Mouse (Mus musculus) c-Kit-negative CD71-positive TER-119-positive erythroid progenitor cells, embryonic 14.5 days (primary cell): ENCODE data around the gene Cox8c.

Experiments
- DNase-seq: peaks from one replicate; pipeline ENCODE4 v3.0.0-alpha.2; 2013; ENCODE audit warnings: low read depth, low spot score

Gene Cox8c

GRCm38 (mm10) chr12:102899091-102899490 is at the start of gene Cox8c:
TSS of gene Cox8c (plus strand) at chr12:102899316.
- DNase-seq: no peak

DNA sequence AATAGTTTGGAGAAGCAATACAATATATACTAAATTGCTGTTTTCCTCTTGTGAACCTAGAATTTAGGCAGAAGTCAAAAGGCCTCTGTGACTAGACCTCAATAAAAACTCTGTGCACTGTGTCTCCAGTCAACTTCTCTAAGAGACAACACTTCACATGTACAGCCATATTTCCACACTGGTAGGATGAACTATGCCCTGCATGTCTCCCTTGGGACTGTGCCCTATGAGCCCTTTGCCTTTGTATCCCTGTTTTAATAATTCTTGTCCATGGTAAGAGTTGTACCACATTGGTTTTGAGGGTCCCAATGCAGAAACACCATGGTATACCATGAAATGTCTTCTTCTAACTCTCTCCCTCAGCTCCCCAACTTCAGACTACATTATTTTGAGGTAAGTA is 38.3 kb upstream of the Cox8c start:
- no peak for DNase-seq

DNA sequence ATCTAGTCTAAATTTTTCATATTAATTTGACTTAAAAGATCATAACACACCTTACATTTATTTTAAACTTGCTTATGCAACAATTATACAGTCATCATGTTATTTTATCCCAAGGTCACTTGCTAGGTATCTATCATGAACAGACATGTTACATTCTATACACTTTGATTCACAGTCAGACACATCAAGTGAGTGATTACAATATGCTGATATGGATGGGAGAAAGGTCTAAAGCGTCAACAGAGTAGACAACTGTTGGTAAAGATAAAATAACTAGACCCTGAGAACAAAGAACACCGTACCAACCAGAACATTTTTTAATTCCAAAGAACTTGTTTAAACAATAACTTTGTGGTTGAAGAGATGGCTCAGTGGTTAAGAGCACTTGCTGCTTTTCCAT is 29.3 kb upstream of the Cox8c start:
- DNase-seq: no peak

DNA sequence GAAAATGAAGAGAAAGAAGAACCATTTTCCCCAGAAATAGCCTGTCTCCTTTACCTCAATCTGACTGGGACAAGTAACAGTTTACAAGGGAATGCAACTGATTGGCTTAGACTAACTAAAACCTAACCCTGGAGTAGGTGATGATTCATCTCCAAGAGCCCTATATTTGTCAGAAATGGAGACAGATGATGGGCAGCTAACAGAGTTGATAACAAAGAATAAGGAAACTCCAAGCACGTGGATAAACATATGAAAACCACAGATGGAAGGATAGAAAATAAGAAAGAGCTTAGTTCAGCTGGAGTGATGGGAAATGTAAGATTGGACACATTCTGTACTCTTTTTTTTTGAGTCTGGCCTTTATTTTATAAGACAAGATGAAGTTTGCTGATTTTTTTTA is 28.6 kb upstream of the Cox8c start:
- DNase-seq: no peak

DNA sequence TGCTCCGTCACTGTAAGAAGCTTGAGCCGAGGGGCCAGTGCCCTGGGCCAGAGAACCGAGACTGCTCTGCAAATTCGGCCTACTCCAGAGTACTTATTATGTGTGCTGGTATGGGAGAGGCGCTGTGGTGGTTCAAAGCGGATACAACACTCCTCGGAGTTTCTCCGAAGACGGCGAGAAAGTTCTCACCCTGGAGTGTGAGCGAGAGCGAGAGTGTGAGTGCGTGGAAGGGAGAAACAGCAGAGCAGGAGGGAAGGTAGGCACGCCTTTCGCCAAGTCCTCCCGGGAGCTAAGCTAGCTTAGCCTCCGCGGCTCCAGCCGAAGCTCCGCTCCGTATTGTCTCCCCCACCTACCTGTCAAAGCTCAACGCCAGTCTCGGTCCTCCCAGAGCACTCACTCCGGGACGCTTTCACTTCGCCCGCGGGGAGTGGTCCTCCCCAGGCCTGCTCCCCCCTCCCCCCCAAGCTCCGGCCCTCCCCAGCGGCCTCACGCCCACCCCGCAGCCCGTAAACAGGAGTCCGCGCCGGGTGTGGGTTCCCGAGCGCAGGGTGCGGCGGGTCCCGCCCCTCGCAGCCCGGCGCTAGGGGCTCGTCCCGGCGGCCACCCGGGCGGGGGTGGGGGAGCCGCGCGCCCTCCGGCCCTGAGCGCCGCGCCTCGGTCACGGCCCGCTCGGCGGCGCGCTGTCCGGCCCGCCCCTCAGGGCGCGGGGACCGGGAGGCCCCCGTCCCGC is 21.6 kb upstream of the Cox8c start:
- DNase-seq: peak; percentile 47

DNA sequence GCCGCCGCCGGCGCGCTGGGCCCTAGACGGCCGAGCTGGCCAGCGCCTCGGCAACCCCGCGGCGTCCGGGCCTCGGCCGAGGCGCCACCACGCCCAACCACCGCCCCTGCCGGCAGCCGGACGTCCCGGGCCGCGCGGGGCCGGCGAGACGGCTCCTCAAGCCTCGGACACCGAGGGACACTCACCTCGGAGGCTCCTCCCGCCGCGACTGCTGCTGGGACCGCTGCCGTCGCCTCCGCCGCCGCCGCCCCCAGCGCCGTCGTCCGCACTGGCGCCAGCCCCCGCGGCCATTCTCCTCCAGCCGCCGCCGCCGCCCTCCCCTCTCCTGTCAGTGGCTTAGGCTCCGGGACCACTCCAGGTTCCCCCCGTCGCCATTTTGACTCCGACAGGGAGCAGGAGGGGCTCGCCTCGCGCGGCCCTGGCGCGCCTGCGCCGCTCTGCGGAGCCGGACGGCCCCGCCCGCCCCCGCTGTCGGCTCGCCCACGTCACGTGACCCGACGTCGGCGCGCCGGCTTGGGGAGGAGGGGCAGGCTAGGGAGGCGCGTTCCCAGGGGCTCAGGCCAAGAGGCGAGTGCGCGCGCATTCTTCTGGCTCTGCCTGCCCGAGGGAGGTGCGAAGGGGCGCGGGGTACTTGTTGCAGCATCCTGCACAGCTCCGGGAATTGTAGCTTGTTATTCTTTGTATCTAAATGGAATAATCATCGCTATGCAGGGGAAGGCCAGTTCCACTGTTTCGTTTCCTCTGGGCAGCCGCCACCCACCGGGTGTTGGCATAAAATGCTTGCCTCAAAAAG is 20.9 kb upstream of the Cox8c start, which contains the start of gene Btbd7:
TSS of gene Btbd7 (minus strand) at position 441 of the 793 bp plus-strand sequence.
- DNase-seq: peak; percentile 91

DNA sequence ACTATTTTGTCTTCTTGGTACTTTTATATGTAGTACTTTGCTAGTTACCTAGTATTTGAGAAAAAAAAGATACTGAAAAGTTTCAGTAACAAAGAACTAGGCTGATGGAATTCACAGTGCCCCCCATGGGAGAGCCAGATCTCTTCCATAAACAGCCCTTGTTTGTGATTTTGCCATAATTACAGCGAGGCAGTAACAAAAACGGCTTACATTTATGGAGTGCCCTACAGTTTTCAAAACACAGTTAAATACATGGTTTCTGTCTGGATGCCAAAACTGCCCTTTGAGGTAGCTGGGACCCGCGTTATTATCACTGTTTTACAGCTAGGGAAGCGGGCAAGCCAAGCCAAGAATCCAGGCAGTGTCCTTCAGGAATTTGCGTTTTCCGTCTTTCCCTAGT is 20.2 kb upstream of the Cox8c start:
- DNase-seq: no peak

GRCm38 (mm10) chr12:102885735-102886134 is 13.4 kb upstream of the Cox8c start:
- DNase-seq: no peak

GRCm38 (mm10) chr12:102887366-102887765 is 11.8 kb upstream of the Cox8c start:
- DNase-seq: no peak

- no peak for DNase-seq
Observed at GRCm38 (mm10) chr12:102888568-102888967, 10.5 kb upstream of the Cox8c start.

- no peak for DNase-seq
Observed at GRCm38 (mm10) chr12:102908191-102908590, 9.1 kb downstream of the Cox8c start.

GRCm38 (mm10) chr12:102916073-102916472 is 17.0 kb downstream of the Cox8c start:
- no peak for DNase-seq

- DNase-seq: no peak
Observed at GRCm38 (mm10) chr12:102929764-102930163, 30.6 kb downstream of the Cox8c start.

GRCm38 (mm10) chr12:102930335-102930734 is 31.2 kb downstream of the Cox8c start:
- DNase-seq: no peak

GRCm38 (mm10) chr12:102930789-102931188 is 31.7 kb downstream of the Cox8c start:
- no peak for DNase-seq

DNA sequence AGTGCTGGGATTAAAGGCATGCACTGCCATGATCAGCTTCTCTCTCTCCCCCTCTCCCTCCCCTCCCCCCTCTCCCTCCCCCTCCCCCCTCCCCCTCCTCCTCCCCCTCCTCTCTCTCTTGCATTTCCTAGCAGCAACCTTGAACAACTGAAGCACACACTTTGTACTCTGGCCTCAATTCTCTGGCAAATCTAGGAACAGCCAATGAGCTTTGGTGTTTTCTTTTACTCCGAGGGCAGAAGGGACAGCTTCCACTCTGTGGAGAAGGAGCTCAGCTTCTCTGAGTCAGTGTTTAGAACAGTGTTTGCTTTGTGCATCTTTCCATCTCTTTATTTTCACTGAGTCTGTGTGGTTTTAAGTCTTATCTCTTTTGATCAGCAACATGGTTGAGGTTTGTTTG is 36.8 kb downstream of the Cox8c start:
- DNase-seq: no peak

- DNase-seq: no peak
Observed at GRCm38 (mm10) chr12:102945571-102945970, 46.5 kb downstream of the Cox8c start.

DNA sequence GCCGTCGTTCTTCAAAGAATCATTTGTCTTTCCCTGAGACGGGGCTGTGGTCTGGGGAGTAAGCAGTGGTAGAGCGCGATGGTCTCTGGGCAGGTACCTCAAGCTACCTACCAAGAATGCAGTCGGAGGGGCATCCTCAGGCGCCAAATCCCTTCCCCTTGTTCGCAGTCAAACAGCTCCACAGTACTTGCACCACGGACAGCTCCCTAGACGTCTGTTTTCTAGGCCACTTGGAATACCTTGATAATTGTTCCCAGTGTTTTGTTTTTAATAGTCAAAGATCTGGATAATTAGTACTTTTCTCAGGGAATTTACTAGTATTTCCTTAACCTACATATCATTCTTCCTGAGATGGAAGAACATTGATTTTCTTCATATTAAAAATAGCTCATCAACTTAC is 48.7 kb downstream of the Cox8c start:
- DNase-seq: no peak

GRCm38 (mm10) chr12:102948778-102949394 is 49.8 kb downstream of the Cox8c start, which contains the start of gene Unc79:
TSS of gene Unc79 (plus strand) at chr12:102948859.
- DNase-seq: no peak

DNA sequence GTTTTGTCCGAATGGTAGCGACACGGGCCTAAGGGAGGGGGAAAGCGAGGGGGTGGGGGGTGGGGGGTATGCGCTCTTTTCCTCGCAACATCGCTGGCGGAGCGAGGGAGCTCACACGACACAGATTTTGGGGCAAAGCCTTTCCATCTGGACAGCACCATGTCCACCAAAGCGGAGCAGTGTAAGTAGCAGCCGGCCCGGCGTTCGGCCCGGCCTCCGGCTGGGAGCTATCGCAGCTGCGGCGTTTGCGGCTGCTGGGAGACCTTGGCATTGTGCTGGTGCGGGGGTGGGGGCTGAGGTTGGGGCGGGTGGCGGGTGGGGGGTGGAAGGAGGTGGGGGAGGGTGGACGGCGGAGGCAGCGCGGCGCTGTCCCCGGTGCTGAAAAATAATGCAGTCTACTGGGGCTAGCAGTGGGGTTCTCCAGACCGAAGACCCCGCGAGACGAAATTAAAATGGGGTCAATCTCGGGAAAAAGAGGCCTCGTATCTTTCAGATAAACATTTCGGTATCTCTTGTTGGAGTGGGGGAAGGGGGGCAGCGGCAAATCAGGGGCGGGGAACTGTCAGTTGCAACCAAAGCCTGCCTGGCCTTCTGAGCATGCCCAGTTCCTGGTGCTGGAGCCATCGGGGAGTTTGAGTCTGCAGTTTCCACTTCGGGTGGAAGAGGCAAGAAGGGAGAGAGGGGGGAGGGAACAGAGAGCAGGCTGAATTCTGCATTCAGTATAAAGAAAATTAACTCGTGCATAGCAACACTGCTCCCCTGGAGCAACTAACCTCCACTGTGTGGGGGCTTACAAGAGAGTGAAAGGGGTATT is 50.5 kb downstream of the Cox8c start:
- DNase-seq: no peak
